9 mouse cellular contexts compared by ENCODE assay signal in the genomic region with DNA sequence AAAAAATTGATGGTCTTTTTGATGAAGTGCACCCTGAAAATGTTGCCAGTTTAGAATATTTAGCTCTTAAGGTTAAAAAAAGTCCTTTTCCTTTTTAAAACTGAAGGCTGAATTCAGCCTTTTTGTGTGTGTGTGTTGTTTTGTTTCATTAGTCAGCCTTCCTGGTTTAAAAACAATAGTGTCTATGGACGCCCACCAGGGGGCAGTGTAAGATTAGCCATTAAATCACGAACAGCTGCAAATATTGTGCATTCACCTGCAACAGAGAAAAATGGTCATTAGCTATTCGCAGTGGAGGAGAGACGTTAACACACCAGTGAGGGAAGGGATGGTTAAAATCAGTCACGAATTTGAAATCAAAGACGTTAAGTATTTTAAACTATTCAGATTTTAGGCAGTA. TPM values are rescaled to one million over a fixed set of nuclear protein-coding genes. Genes with fewer than 3 reads are reported as not detected.
DNase-seq lines count a peak whose midpoint lies in the region; ATAC-seq lines count a peak whose summit lies in the region.
"Had no signal": no experiment of that assay in that cellular context is flagged by ENCODE, and none has a peak within 500 bp of the region (broad histone marks: within the 10 kb centered on the region; RNA-seq: fewer than 3 reads in every experiment).

No protein-coding gene starts in this region.

- H3K4me1 ChIP-seq in hindbrain, embryonic 14.5 days (replicated peaks; ENCODE audit: control insufficient read depth, insufficient read depth, low read length): peaks cover 8% of the 10 kb centered on the region; the same call in 1 of the 2 replicates
- H3K4me1 ChIP-seq in hindbrain, embryonic 13.5 days (replicated peaks): peaks cover 5% of the 10 kb centered on the region
- H3K4me1 ChIP-seq: lung, embryonic 15.5 days had no signal

- peak; percentile 82 for DNase-seq in hindbrain, embryonic 14.5 days (ENCODE audit: low spot score)
- peak; percentile 73 for DNase-seq in MN1 (ENCODE audit: low spot score)
- peak; percentile 83 for DNase-seq in cerebellum, adult 9-10 months
- DNase-seq in gastrocnemius, postnatal 4 days (ENCODE audit: low spot score in 2 of 2): peak; percentile 32 to 58
- peak; percentile 62 for DNase-seq in left cerebral cortex, postnatal 4 days
- peak; percentile 51 for DNase-seq in ovary, postnatal 14 days (ENCODE audit: low spot score)
- DNase-seq in thymus, postnatal 36 days: peak; percentile 37 to 42

- intact Hi-C loops in left cerebral cortex, postnatal 4 days (cut with DNase I): loop anchor here (5.0 kb wide), 1 partner anchor 170 kb away; no protein-coding TSS in a partner anchor

- peaks cover 5% of the 10 kb centered on the region for H3K27me3 ChIP-seq in hindbrain, embryonic 14.5 days (ENCODE audit: control insufficient read depth, insufficient read depth, low read length)
- H3K27me3 ChIP-seq in hindbrain, embryonic 13.5 days: 0 out of 2 replicates have a peak, but pooled peaks cover 4% of the 10 kb centered on the region
- H3K27me3 ChIP-seq: lung, embryonic 15.5 days had no signal

- H3K9me3 ChIP-seq in hindbrain, embryonic 14.5 days (ENCODE audit: control insufficient read depth, low read length): no peaks in the 10 kb centered on the region
- H3K9me3 ChIP-seq in hindbrain, embryonic 13.5 days: no peaks in the 10 kb centered on the region
- H3K9me3 ChIP-seq: lung, embryonic 15.5 days had no signal

- H3K4me2 ChIP-seq in hindbrain, embryonic 14.5 days (replicated peaks): no peak overlapping the region
- no peak overlapping the region for H3K4me2 ChIP-seq in hindbrain, embryonic 13.5 days
- H3K4me2 ChIP-seq: lung, embryonic 15.5 days had no signal

- WGBS in hindbrain, embryonic 14.5 days: 30% methylated on average over 6 of the region's 6 CpGs
- 37% methylated on average over 6 of the region's 6 CpGs for WGBS in hindbrain, embryonic 13.5 days

- peaks cover 12% of the 10 kb centered on the region; the same call in 1 of the 2 replicates for H3K36me3 ChIP-seq in hindbrain, embryonic 14.5 days (replicated peaks; ENCODE audit: control insufficient read depth, insufficient read depth)
- H3K36me3 ChIP-seq in hindbrain, embryonic 13.5 days: no peaks in the 10 kb centered on the region

- no peak for ATAC-seq in hindbrain, embryonic 14.5 days (ENCODE audit: low FRiP score)
- ATAC-seq in hindbrain, embryonic 13.5 days (ENCODE audit: low FRiP score): no peak

- H3K27ac ChIP-seq in hindbrain, embryonic 14.5 days: no peak overlapping the region
- no peak overlapping the region for H3K27ac ChIP-seq in hindbrain, embryonic 13.5 days
- H3K27ac ChIP-seq: lung, embryonic 15.5 days had no signal

- H3K4me3 ChIP-seq in hindbrain, embryonic 14.5 days (replicated peaks; ENCODE audit: low read length): no peak overlapping the region
- no peak overlapping the region for H3K4me3 ChIP-seq in hindbrain, embryonic 13.5 days
- H3K4me3 ChIP-seq: lung, embryonic 15.5 days had no signal

- no peak overlapping the region for H3K9ac ChIP-seq in hindbrain, embryonic 14.5 days
- H3K9ac ChIP-seq in hindbrain, embryonic 13.5 days: no peak overlapping the region
- H3K9ac ChIP-seq: lung, embryonic 15.5 days had no signal

RNA-seq across cellular contexts. Expression of gene 1810030O07Rik, which starts 3.9 kb away (rescaled TPM):
- polyA plus RNA-seq in hindbrain, embryonic 14.5 days (2014; fragmentation: Nextera tagmentation; extraction: Ambion mirVana): 29.0 and 30.2 TPM in 2 replicates
- polyA plus RNA-seq in hindbrain, embryonic 13.5 days (2015; fragmentation: Nextera tagmentation; extraction: Ambion mirVana): 28.4 and 30.2 TPM in 2 replicates
- total RNA-seq in gastrocnemius, postnatal 4 days (2021): 10 to 100 TPM in 1 of 2 experiments, 1 to 10 TPM in 1; 9.6 to 13.7 TPM
- total RNA-seq in left cerebral cortex, postnatal 4 days (2021): 10 to 100 TPM; 15.0 to 21.1 TPM
